Mouse (Mus musculus): ENCODE measurements around the gene Gnaq.

Gene Gnaq

DNA sequence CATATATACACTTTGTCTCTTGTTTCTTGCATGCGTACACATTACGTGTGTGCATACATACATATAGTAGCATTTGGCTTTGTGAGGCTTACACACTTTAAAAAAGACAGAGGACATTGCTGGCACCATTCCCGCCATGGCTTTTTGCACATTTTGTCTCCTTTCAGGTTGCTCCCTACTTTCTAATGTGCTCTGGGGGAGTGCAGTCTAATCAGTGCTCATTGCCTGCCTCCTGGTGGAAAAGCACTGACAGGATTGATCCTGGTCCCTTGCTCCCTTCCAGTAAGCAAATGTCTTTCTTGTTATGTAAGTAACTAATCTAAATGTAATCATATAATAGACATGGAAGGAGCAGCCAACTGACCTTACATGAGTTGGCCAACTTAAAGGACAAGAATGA, 65.5 kb downstream of the Gnaq start:
- DNase-seq (ENCODE audit: low spot score in 2 of 2): peak in 1 of 2 experiments; percentile 36

GRCm38 (mm10) chr19:16201356-16201755, 68.7 kb downstream of the Gnaq start:
- peak in 1 of 2 experiments; percentile 20 for DNase-seq (ENCODE audit: low spot score in 2 of 2)

DNA sequence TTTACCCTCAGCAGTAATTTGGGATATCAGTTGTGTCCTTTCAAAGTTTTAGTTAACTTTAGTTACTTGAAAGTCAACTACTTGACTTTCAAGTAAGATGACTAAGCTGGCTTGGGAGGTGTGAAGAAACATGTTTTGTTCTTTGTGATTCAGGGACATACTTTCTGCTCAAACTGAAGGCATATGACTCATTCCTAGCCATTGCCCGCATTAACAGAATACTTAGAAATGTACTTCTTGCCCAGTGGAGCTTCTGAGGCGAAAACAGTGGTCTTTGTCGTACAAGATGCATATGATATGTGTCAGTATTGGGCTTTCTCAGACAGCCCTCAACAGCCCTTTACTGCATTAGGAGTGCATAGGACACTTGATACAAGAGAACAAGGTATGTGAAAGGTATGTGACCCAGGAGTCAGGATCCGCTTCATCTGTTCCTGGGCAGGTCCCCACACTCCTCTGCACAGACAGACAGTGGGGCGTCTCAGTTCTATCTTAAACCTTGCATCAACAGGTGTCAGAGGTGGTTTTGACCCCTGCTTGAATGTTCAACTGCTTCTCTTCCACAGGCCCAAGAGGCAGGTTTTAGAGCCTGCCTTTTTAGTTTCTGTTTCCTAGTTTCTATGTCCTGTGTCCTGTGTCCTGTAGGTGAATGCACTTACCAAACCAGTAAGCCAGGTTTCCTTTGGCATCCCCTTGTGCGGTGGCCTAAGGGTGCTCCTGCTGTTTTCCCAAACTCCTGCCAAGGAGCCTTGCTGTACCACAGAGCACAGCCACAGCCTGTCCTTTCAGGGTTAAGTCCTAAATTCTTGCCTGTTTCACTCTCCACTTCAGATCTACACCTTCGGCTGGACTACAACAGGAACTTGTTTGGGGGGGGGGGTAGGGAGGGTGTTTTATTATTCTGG, 72.4 kb downstream of the Gnaq start:
- peak in 1 of 2 experiments; percentile 18 for DNase-seq (ENCODE audit: low spot score in 2 of 2)

- no peak for DNase-seq (ENCODE audit: low spot score in 2 of 2)
Observed at GRCm38 (mm10) chr19:16209616-16210015, 77.0 kb downstream of the Gnaq start.

- DNase-seq (ENCODE audit: low spot score in 2 of 2): no peak
Observed at GRCm38 (mm10) chr19:16214946-16215345, 82.3 kb downstream of the Gnaq start.

- no peak for DNase-seq (ENCODE audit: low spot score in 2 of 2)
Observed at GRCm38 (mm10) chr19:16215430-16216016, 82.9 kb downstream of the Gnaq start.

DNA sequence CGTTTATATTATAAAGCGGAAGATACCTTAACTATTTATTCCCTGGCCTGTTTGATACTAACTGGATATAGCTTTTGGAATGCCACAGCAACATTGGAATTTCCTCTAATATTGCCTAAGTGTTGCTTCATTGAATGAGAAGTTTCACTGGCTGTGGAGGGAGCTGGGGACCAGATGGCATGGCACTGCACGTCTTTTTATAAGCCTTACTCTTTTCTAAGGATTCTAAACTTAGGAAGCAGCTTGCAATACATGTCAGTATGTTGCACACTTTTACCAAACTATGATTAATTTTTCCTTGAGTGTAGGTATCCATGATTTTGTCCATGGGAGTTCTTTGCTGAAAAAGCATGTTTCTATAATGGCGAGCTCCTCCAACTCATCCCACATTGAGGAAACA, 87.3 kb downstream of the Gnaq start:
- DNase-seq (ENCODE audit: low spot score in 2 of 2): peak in 1 of 2 experiments; percentile 57

DNA sequence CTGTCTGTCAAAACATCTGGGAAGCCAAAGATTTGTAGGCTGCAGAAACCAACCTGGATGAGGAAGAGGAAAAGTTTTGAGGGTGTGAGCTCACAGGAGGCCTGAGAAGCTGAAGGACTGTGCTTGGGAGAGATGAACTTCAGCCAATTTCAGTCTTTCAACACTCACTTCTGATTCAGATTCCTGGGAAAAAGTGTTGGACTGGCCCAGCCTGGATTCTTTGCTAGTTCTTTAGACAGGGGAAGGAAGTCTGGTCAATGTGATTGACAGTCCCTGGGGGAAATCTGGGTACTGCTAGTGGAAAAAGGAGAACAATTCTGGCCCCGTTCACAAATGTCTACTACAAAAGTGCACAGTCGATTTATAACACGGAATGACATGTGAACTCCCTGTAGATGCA, 89.9 kb downstream of the Gnaq start:
- no peak for DNase-seq (ENCODE audit: low spot score in 2 of 2)

GRCm38 (mm10) chr19:16223126-16223525, 90.5 kb downstream of the Gnaq start:
- no peak for DNase-seq (ENCODE audit: low spot score in 2 of 2)

DNA sequence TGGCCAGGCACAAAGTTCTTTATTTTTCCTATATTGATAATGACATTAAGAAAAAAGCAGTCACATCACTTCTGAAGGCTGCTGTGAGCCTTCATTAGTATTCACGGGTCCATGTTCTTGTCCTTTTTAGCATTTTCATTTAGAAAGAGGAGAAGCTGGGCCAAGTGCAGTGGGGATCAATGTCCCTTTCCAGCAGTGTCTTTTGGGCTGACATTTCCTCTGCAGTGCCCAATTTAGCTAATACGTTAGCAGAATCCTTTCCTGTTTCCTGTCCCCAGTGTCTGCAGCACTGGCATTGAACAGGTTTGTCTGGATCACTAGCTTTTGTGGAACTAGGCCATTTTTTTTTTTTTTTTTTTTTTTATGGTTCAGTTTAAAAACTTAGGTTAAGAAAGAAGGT, 92.2 kb downstream of the Gnaq start:
- no peak for DNase-seq (ENCODE audit: low spot score in 2 of 2)

- no peak for DNase-seq (ENCODE audit: low spot score in 2 of 2)
Observed at GRCm38 (mm10) chr19:16231584-16231983, 99.0 kb downstream of the Gnaq start.

DNA sequence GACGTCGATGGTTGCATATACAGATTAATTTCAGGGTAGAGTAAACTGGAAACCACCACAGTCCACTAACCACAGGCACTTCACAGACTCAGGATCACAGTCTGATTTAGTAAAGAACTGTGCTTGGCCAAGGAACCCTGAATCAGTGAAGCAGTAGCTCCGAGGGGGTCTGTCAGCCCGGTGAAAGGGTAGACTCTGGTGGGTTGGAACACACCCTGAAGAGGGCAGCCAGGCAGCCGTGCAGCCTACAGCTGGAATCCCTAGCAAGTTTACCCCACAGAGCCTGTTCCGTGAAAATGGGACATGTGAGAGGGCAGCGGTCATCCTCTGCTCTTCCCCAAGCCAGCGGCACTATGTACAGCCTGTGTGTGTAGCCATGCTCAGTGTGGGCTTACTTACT, 103.0 kb downstream of the Gnaq start:
- DNase-seq (ENCODE audit: low spot score in 2 of 2): no peak

- no peak for DNase-seq (ENCODE audit: low spot score in 2 of 2)
Observed at GRCm38 (mm10) chr19:16237034-16237433, 104.4 kb downstream of the Gnaq start.

- DNase-seq (ENCODE audit: low spot score in 2 of 2): no peak
Observed at GRCm38 (mm10) chr19:16238072-16238471, 105.4 kb downstream of the Gnaq start.

- DNase-seq (ENCODE audit: low spot score in 2 of 2): no peak
Observed at GRCm38 (mm10) chr19:16238512-16238911, 105.9 kb downstream of the Gnaq start.

DNA sequence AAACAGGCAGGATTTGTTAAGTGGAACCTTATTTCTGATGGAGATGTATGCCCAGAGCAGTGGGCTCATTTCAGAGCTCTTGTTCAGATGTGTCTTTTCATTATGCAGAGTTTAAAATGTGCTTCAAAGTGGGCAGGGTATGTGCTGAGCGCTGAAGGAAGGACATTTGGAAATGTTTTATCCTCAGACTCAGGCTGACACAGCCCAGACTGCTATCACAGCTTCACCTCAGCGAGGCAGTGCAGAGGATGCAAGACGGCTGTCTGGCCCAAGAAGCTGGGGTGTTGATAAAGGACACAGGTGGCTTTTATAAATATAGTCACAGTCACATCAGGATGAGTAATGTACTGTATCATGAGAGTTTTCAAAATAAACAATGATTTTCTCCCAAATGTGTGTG, 110.1 kb downstream of the Gnaq start:
- DNase-seq (ENCODE audit: low spot score in 2 of 2): no peak

GRCm38 (mm10) chr19:16249025-16249424, 116.4 kb downstream of the Gnaq start:
- peak in 1 of 2 experiments; percentile 9 for DNase-seq (ENCODE audit: low spot score in 2 of 2)

- peak in 1 of 2 experiments; percentile 5 for DNase-seq (ENCODE audit: low spot score in 2 of 2)
Observed at GRCm38 (mm10) chr19:16250921-16251320, 118.3 kb downstream of the Gnaq start.

DNA sequence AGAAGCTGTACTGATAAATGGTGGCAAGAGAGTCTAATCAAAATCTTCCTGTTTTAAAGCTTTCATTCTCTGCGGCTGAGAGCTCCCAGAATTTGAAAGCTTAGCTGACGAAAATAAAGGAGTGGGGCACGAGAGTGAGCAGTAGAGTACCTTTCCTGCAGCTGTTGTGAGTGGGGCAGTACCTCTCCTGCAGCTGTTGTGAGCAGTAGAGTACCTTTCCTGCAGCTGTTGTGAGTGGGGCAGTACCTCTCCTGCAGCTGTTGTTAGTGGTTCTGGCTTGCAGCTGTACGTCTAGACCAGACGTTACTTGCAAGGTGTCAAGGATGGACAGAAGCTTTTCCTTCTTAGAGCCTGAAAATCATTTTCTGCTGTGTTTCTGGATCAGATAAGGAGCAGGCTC, 119.2 kb downstream of the Gnaq start:
- no peak for DNase-seq (ENCODE audit: low spot score in 2 of 2)

GRCm38 (mm10) chr19:16252696-16253095, 120.1 kb downstream of the Gnaq start:
- DNase-seq (ENCODE audit: low spot score in 2 of 2): peak in 1 of 2 experiments; percentile 30

GRCm38 (mm10) chr19:16254881-16255280, 122.2 kb downstream of the Gnaq start:
- DNase-seq (ENCODE audit: low spot score in 2 of 2): peak in 1 of 2 experiments; percentile 20

DNA sequence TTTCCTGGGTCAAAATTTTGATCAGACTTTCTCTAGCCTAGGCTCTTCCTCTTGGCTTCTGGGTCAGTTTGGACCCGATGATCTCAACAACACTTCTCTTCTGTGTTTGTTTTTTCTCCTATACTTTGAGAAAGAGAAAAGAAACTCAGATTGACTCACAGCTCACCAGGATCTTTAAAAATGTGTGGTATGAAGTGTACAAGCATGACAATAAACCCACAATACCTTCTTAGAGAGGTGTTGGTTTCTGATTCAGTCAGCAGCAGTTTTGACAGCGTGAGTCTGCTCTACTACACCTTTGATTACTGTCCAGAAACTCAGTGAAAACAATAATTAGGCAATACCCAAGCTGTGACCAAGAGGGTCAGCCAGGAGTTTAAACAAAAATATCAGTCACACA, 122.7 kb downstream of the Gnaq start:
- DNase-seq (ENCODE audit: low spot score in 2 of 2): peak in 1 of 2 experiments; percentile 1

GRCm38 (mm10) chr19:16258766-16259355, 126.2 kb downstream of the Gnaq start:
- peak in 1 of 2 experiments; percentile 18 for DNase-seq (ENCODE audit: low spot score in 2 of 2)

Data from right cerebral cortex, postnatal 10 days (tissue).